In genomic region chr19:38435221-38435620, GRCm38 (mm10) we compare ENCODE assay signal across 28 mouse cellular contexts. TPM values are rescaled to one million over a fixed set of nuclear protein-coding genes. Genes with fewer than 3 reads are reported as not detected.
A peak's percentile ranks its signal among the peaks of the same experiment; 100 is the strongest.
DNase-seq lines count a peak whose midpoint lies in the region; ATAC-seq and TF ChIP-seq lines count a peak whose summit lies in the region.
"Had no signal": no experiment of that assay in that cellular context is flagged by ENCODE, and none has a peak within 500 bp of the region (broad histone marks: within the 10 kb centered on the region; RNA-seq: fewer than 3 reads in every experiment).

No protein-coding gene starts in this region.

- peak; percentile 74; the same call in 1 of the 2 replicates for ATAC-seq in embryonic facial prominence, embryonic 14.5 days (ENCODE audit: low read depth)
- ATAC-seq in heart, embryonic 14.5 days (ENCODE audit: insufficient number of reproducible peaks, insufficient read depth, low FRiP score, low read depth), result peak; percentile 50; the same call in 1 of the 2 replicates
- no peak for ATAC-seq in midbrain, embryonic 14.5 days (ENCODE audit: low FRiP score, low TSS enrichment)
- ATAC-seq: activated CD4-positive, CD25-positive, alpha-beta regulatory T cell, adult 4 months; forebrain, embryonic 13.5 days; intestine, embryonic 16.5 days had no signal

- H3K9me3 ChIP-seq in embryonic facial prominence, embryonic 14.5 days (ENCODE audit: control insufficient read depth, low read length), result peaks cover 6% of the 10 kb centered on the region; the same call in 1 of the 2 replicates
- H3K9me3 ChIP-seq in embryonic facial prominence, embryonic 10.5 days, result no peaks in the 10 kb centered on the region
- no peaks in the 10 kb centered on the region; the same call in 1 of the 2 replicates for H3K9me3 ChIP-seq in heart, embryonic 14.5 days (ENCODE audit: control insufficient read depth, low read length)
- H3K9me3 ChIP-seq in midbrain, embryonic 14.5 days (ENCODE audit: control insufficient read depth, low read length), result 0 out of 2 replicates have a peak, but pooled peaks cover 2% of the 10 kb centered on the region
- H3K9me3 ChIP-seq: lung, embryonic 15.5 days had no signal

- WGBS in embryonic facial prominence, embryonic 14.5 days, result 82% methylated on average over 15 of the region's 15 CpGs
- 96% methylated on average over 15 of the region's 15 CpGs for WGBS in embryonic facial prominence, embryonic 10.5 days
- WGBS in heart, embryonic 14.5 days, result 30% methylated on average over 15 of the region's 15 CpGs
- WGBS in midbrain, embryonic 14.5 days, result 94% methylated on average over 15 of the region's 15 CpGs

- no peaks in the 10 kb centered on the region for H3K27me3 ChIP-seq in embryonic facial prominence, embryonic 14.5 days (replicated peaks; ENCODE audit: control insufficient read depth, insufficient read depth, low read length)
- H3K27me3 ChIP-seq in embryonic facial prominence, embryonic 10.5 days (replicated peaks; ENCODE audit: low read depth, poor library complexity, severe bottlenecking), result no peaks in the 10 kb centered on the region
- H3K27me3 ChIP-seq in heart, embryonic 14.5 days (ENCODE audit: control insufficient read depth, insufficient read depth, low read length), result no peaks in the 10 kb centered on the region
- no peaks in the 10 kb centered on the region for H3K27me3 ChIP-seq in midbrain, embryonic 14.5 days (ENCODE audit: control insufficient read depth, insufficient read depth, low read length)
- H3K27me3 ChIP-seq: CH12.LX; forebrain, embryonic 13.5 days; hindbrain, embryonic 13.5 days; lung, embryonic 15.5 days; neural tube, embryonic 12.5 days had no signal

- no peak overlapping the region for H3K27ac ChIP-seq in embryonic facial prominence, embryonic 14.5 days (replicated peaks; ENCODE audit: low read depth, low read length)
- H3K27ac ChIP-seq in embryonic facial prominence, embryonic 10.5 days (replicated peaks), result no peak overlapping the region
- H3K27ac ChIP-seq in heart, embryonic 14.5 days (replicated peaks in 1 of 2; ENCODE audit: control insufficient read depth in 1 of 2, insufficient read depth in 1 of 2, low read depth in 2 of 2, low read length in 2 of 2), result peak overlapping the region; percentile 38 to 68; a peak in 2 of 4 replicates
- peak overlapping the region; percentile 54 for H3K27ac ChIP-seq in layer of hippocampus, adult 2 months
- no peak overlapping the region for H3K27ac ChIP-seq in midbrain, embryonic 14.5 days (replicated peaks; ENCODE audit: low read depth, low read length)
- H3K27ac ChIP-seq: forebrain, embryonic 13.5 days; hindbrain, embryonic 13.5 days; lung, embryonic 15.5 days; neural tube, embryonic 12.5 days had no signal

- no peak overlapping the region for H3K4me3 ChIP-seq in embryonic facial prominence, embryonic 14.5 days (ENCODE audit: low read depth, low read length)
- H3K4me3 ChIP-seq in embryonic facial prominence, embryonic 10.5 days, result no peak overlapping the region
- no peak overlapping the region for H3K4me3 ChIP-seq in heart, embryonic 14.5 days (ENCODE audit: control insufficient read depth in 1 of 2, insufficient read depth in 1 of 2, low read depth in 1 of 2, low read length in 2 of 2)
- no peak overlapping the region for H3K4me3 ChIP-seq in layer of hippocampus, adult 2 months
- H3K4me3 ChIP-seq in midbrain, embryonic 14.5 days (replicated peaks; ENCODE audit: low read depth, low read length), result no peak overlapping the region
- H3K4me3 ChIP-seq: forebrain, embryonic 13.5 days; hindbrain, embryonic 13.5 days; lung, embryonic 15.5 days; myocyte; neural tube, embryonic 12.5 days had no signal

- no peak overlapping the region for H3K4me2 ChIP-seq in embryonic facial prominence, embryonic 14.5 days (ENCODE audit: low read depth, low read length)
- H3K4me2 ChIP-seq in heart, embryonic 14.5 days (ENCODE audit: low read length), result peak overlapping the region; percentile 49
- no peak overlapping the region for H3K4me2 ChIP-seq in midbrain, embryonic 14.5 days (ENCODE audit: low read length)
- H3K4me2 ChIP-seq: forebrain, embryonic 13.5 days; hindbrain, embryonic 13.5 days; liver, embryonic 11.5 days; lung, embryonic 15.5 days; midbrain, embryonic 11.5 days; neural tube, embryonic 12.5 days had no signal

- H3K9ac ChIP-seq in embryonic facial prominence, embryonic 14.5 days (ENCODE audit: low read depth, low read length), result no peak overlapping the region
- H3K9ac ChIP-seq in heart, embryonic 14.5 days (ENCODE audit: low read length), result no peak overlapping the region
- H3K9ac ChIP-seq in midbrain, embryonic 14.5 days (replicated peaks; ENCODE audit: low read length), result no peak overlapping the region
- H3K9ac ChIP-seq: forebrain, embryonic 13.5 days; hindbrain, embryonic 13.5 days; lung, embryonic 15.5 days; neural tube, embryonic 12.5 days had no signal

- no peaks in the 10 kb centered on the region for H3K36me3 ChIP-seq in embryonic facial prominence, embryonic 14.5 days (ENCODE audit: control insufficient read depth, insufficient read depth, low read length)
- H3K36me3 ChIP-seq in embryonic facial prominence, embryonic 10.5 days (replicated peaks), result no peaks in the 10 kb centered on the region
- no peaks in the 10 kb centered on the region for H3K36me3 ChIP-seq in heart, embryonic 14.5 days (ENCODE audit: control insufficient read depth, insufficient read depth, low read length)
- H3K36me3 ChIP-seq in midbrain, embryonic 14.5 days (ENCODE audit: control insufficient read depth, insufficient read depth, low read length), result no peaks in the 10 kb centered on the region
- H3K36me3 ChIP-seq: hindbrain, embryonic 13.5 days; lung, embryonic 15.5 days; neural tube, embryonic 12.5 days had no signal

- DNase-seq in embryonic facial prominence, embryonic 14.5 days (ENCODE audit: low spot score), result peak; percentile 56
- DNase-seq in embryonic facial prominence, embryonic 10.5 days (ENCODE audit: low spot score), result no peak
- no peak for DNase-seq in heart, adult 9 months (ENCODE audit: low spot score in 2 of 2)
- DNase-seq in layer of hippocampus, adult 2 months (ENCODE audit: low spot score in 2 of 2), result peak in 1 of 2 experiments; percentile 3
- DNase-seq in layer of hippocampus, adult 9-10 months (ENCODE audit: low spot score), result no peak
- DNase-seq in brain, adult 2 months (ENCODE audit: low read depth, low spot score), result peak; percentile 10
- DNase-seq in midbrain, embryonic 14.5 days, result no peak
- DNase-seq: adrenal gland, adult 2 months; adrenal gland, postnatal 36 days; cerebellum, adult 2 months; cerebellum, postnatal 14 days; gastrocnemius, postnatal 14 days; kidney, adult 8-10 months; kidney, postnatal 10 days; right cerebral cortex, adult 18-20 months had no signal

- no peaks in the 10 kb centered on the region for H3K4me1 ChIP-seq in embryonic facial prominence, embryonic 14.5 days (ENCODE audit: control insufficient read depth, insufficient read depth, low read length)
- H3K4me1 ChIP-seq in embryonic facial prominence, embryonic 10.5 days, result 0 out of 2 replicates have a peak, but pooled peaks cover 2% of the 10 kb centered on the region
- H3K4me1 ChIP-seq in heart, embryonic 14.5 days (ENCODE audit: control insufficient read depth in 2 of 2, insufficient read depth in 2 of 2, low read length in 2 of 2), result peaks cover 9 to 14% of the 10 kb centered on the region in 2 experiments
- no peaks in the 10 kb centered on the region for H3K4me1 ChIP-seq in midbrain, embryonic 14.5 days (ENCODE audit: control insufficient read depth, insufficient read depth, low read length)
- H3K4me1 ChIP-seq: forebrain, embryonic 13.5 days; hindbrain, embryonic 13.5 days; lung, embryonic 15.5 days; neural tube, embryonic 12.5 days had no signal

- TF ChIP-seq CTCF in layer of hippocampus, adult 2 months (conservative IDR thresholded peaks at IDR 0.05), result no peak

RNA-seq across cellular contexts. Expression of gene Slc35g1, which starts 39.4 kb away (rescaled TPM):
- 2.3 and 3.4 TPM in 2 replicates for polyA plus RNA-seq in embryonic facial prominence, embryonic 14.5 days (2014; fragmentation: Nextera tagmentation; extraction: Ambion mirVana)
- polyA plus RNA-seq in embryonic facial prominence, embryonic 10.5 days (2016; fragmentation: Nextera tagmentation; extraction: Ambion mirVana), result 5.0 and 6.1 TPM in 2 replicates
- 1.5 and 1.7 TPM in 2 replicates for polyA plus RNA-seq in heart, embryonic 14.5 days (2014; fragmentation: Nextera tagmentation; extraction: Ambion mirVana)
- total RNA-seq in layer of hippocampus, adult 2 months (2021), result 1 to 10 TPM; 2.4 to 3.1 TPM
- 0.86 and 1.5 TPM in 2 replicates for polyA plus RNA-seq in midbrain, embryonic 14.5 days (2014; fragmentation: Nextera tagmentation; extraction: Ambion mirVana)

RNA-seq across cellular contexts. Expression of gene Plce1, which starts 45.7 kb away (rescaled TPM):
- polyA plus RNA-seq in embryonic facial prominence, embryonic 14.5 days (2014; fragmentation: Nextera tagmentation; extraction: Ambion mirVana), result 8.9 and 10.8 TPM in 2 replicates
- polyA plus RNA-seq in embryonic facial prominence, embryonic 10.5 days (2016; fragmentation: Nextera tagmentation; extraction: Ambion mirVana), result 2.3 and 2.7 TPM in 2 replicates
- 7.8 and 10.5 TPM in 2 replicates for polyA plus RNA-seq in heart, embryonic 14.5 days (2014; fragmentation: Nextera tagmentation; extraction: Ambion mirVana)
- total RNA-seq in layer of hippocampus, adult 2 months (2021), result 10 to 100 TPM in 1 of 2 experiments, 1 to 10 TPM in 1; 9.8 to 11.0 TPM
- 2.9 and 4.3 TPM in 2 replicates for polyA plus RNA-seq in midbrain, embryonic 14.5 days (2014; fragmentation: Nextera tagmentation; extraction: Ambion mirVana)
- total RNA-seq: granulocyte monocyte progenitor cell, adult 5-6 weeks had no signal
- polyA plus RNA-seq: C2C12 had no signal

Comparison
In these comparisons a context has a peak if more than half of its experiments do, and no peak if none do; other contexts are left out.
1. DNase-seq: peak in embryonic facial prominence, embryonic 14.5 days (single experiment) and brain, adult 2 months (single experiment); none in embryonic facial prominence, embryonic 10.5 days (single experiment), heart, adult 9 months (0 of 2), layer of hippocampus, adult 9-10 months (single experiment) and midbrain, embryonic 14.5 days (single experiment).
2. H3K27ac ChIP-seq: peak in heart, embryonic 14.5 days (2 of 2) and layer of hippocampus, adult 2 months (single experiment); none in embryonic facial prominence, embryonic 14.5 days (single experiment), embryonic facial prominence, embryonic 10.5 days (single experiment) and midbrain, embryonic 14.5 days (single experiment).